Mouse (Mus musculus): ENCODE measurements around the gene Ankrd34b. TPM values are rescaled to one million over a fixed set of nuclear protein-coding genes. Genes with fewer than 3 reads are reported as not detected.
A peak's percentile ranks its signal among the peaks of the same experiment; 100 is the strongest.

Gene Ankrd34b
- polyA plus RNA-seq (2014; fragmentation: Nextera tagmentation; extraction: Ambion mirVana) = 0.11 and 0.19 TPM in 2 replicates

- under 1% methylated on average over 53 of the region's 54 CpGs for WGBS
- Histone ChIP-seq H3K36me3 (ENCODE audit: control insufficient read depth, insufficient read depth, low read length) (no peaks in the 10 kb centered on the region), H3K27me3 (ENCODE audit: control insufficient read depth, insufficient read depth, low read length) (peaks cover 19% of the 10 kb centered on the region; the same call in 1 of the 2 replicates), H3K27ac (ENCODE audit: low read length) (no peak within 1 kb of the TSS), H3K9ac (replicated peaks; ENCODE audit: low read depth, low read length) (no peak within 1 kb of the TSS), H3K4me2 (replicated peaks; ENCODE audit: low read depth, low read length) (peak within 1 kb of the TSS; percentile 100), H3K9me3 (ENCODE audit: control insufficient read depth, low read depth, low read length) (no peaks in the 10 kb centered on the region), H3K4me1 (ENCODE audit: control insufficient read depth, insufficient read depth, low read length) (0 out of 2 replicates have a peak, but pooled peaks cover 11% of the 10 kb centered on the region), H3K4me3 (ENCODE audit: low read depth, low read length) (peak within 1 kb of the TSS; percentile 49)
- peak; percentile 63 for ATAC-seq (ENCODE audit: insufficient number of reproducible peaks, insufficient read depth, low FRiP score, low read depth)
Measured at GRCm38 (mm10) chr13:92425758-92426264, at the start of gene Ankrd34b. TSS of gene Ankrd34b (plus strand) at chr13:92425896.

DNA sequence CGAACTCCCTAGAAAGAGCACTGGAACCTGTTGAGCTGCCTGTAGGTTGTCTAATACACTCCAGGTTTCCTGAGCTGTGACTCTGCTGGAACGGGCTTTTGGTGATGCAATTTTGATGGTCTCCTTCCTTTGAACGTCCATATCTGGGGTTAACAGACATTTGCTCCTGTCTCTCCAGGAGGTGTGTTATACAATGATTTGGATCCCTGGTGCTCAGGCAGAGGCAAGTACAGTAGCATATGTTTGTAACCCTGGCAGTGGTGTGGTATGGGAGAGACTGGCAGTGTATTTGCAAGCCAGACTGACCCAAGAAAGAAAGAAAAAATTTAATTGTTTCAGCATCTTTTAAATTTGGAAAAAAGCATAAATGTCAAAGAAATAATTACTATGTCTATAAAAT is 38.3 kb upstream of the Ankrd34b start:
- Histone ChIP-seq H3K27ac (ENCODE audit: low read length) (no peak overlapping the region), H3K4me3 (ENCODE audit: low read depth, low read length) (no peak overlapping the region), H3K27me3 (ENCODE audit: control insufficient read depth, insufficient read depth, low read length) (no peaks in the 10 kb centered on the region), H3K4me2 (replicated peaks; ENCODE audit: low read depth, low read length) (no peak overlapping the region), H3K9ac (replicated peaks; ENCODE audit: low read depth, low read length) (no peak overlapping the region), H3K36me3 (ENCODE audit: control insufficient read depth, insufficient read depth, low read length) (peaks cover 3% of the 10 kb centered on the region; the same call in 1 of the 2 replicates), H3K9me3 (ENCODE audit: control insufficient read depth, low read depth, low read length) (no peaks in the 10 kb centered on the region), H3K4me1 (ENCODE audit: control insufficient read depth, insufficient read depth, low read length) (no peaks in the 10 kb centered on the region)
- ATAC-seq (ENCODE audit: insufficient number of reproducible peaks, insufficient read depth, low FRiP score, low read depth) = no peak
- WGBS = 84% methylated on average over 3 of the region's 3 CpGs

GRCm38 (mm10) chr13:92393047-92393661 is 32.5 kb upstream of the Ankrd34b start:
- Histone ChIP-seq H3K4me2 (replicated peaks; ENCODE audit: low read depth, low read length) (no peak overlapping the region), H3K4me1 (ENCODE audit: control insufficient read depth, insufficient read depth, low read length) (no peaks in the 10 kb centered on the region), H3K36me3 (ENCODE audit: control insufficient read depth, insufficient read depth, low read length) (no peaks in the 10 kb centered on the region), H3K27me3 (ENCODE audit: control insufficient read depth, insufficient read depth, low read length) (no peaks in the 10 kb centered on the region), H3K9me3 (ENCODE audit: control insufficient read depth, low read depth, low read length) (no peaks in the 10 kb centered on the region), H3K27ac (ENCODE audit: low read length) (no peak overlapping the region), H3K4me3 (ENCODE audit: low read depth, low read length) (no peak overlapping the region), H3K9ac (replicated peaks; ENCODE audit: low read depth, low read length) (no peak overlapping the region)
- WGBS = 67% methylated on average over 12 of the region's 12 CpGs
- no peak for ATAC-seq (ENCODE audit: insufficient number of reproducible peaks, insufficient read depth, low FRiP score, low read depth)

GRCm38 (mm10) chr13:92398491-92399384 is 27.0 kb upstream of the Ankrd34b start:
- Histone ChIP-seq H3K9ac (replicated peaks; ENCODE audit: low read depth, low read length) (no peak overlapping the region), H3K27ac (ENCODE audit: low read length) (no peak overlapping the region), H3K27me3 (ENCODE audit: control insufficient read depth, insufficient read depth, low read length) (no peaks in the 10 kb centered on the region), H3K36me3 (ENCODE audit: control insufficient read depth, insufficient read depth, low read length) (no peaks in the 10 kb centered on the region), H3K4me2 (replicated peaks; ENCODE audit: low read depth, low read length) (no peak overlapping the region), H3K4me3 (ENCODE audit: low read depth, low read length) (no peak overlapping the region), H3K4me1 (ENCODE audit: control insufficient read depth, insufficient read depth, low read length) (no peaks in the 10 kb centered on the region), H3K9me3 (ENCODE audit: control insufficient read depth, low read depth, low read length) (no peaks in the 10 kb centered on the region)
- WGBS = 72% methylated on average over 11 of the region's 11 CpGs
- ATAC-seq (ENCODE audit: insufficient number of reproducible peaks, insufficient read depth, low FRiP score, low read depth) = no peak

GRCm38 (mm10) chr13:92402063-92402462 is 23.6 kb upstream of the Ankrd34b start:
- ATAC-seq (ENCODE audit: insufficient number of reproducible peaks, insufficient read depth, low FRiP score, low read depth) = no peak
- Histone ChIP-seq H3K4me1 (ENCODE audit: control insufficient read depth, insufficient read depth, low read length) (no peaks in the 10 kb centered on the region), H3K36me3 (ENCODE audit: control insufficient read depth, insufficient read depth, low read length) (no peaks in the 10 kb centered on the region), H3K27ac (ENCODE audit: low read length) (no peak overlapping the region), H3K4me3 (ENCODE audit: low read depth, low read length) (no peak overlapping the region), H3K9ac (replicated peaks; ENCODE audit: low read depth, low read length) (no peak overlapping the region), H3K27me3 (ENCODE audit: control insufficient read depth, insufficient read depth, low read length) (no peaks in the 10 kb centered on the region), H3K9me3 (ENCODE audit: control insufficient read depth, low read depth, low read length) (no peaks in the 10 kb centered on the region), H3K4me2 (replicated peaks; ENCODE audit: low read depth, low read length) (no peak overlapping the region)
- WGBS = 23% methylated on average over 2 of the region's 2 CpGs

DNA sequence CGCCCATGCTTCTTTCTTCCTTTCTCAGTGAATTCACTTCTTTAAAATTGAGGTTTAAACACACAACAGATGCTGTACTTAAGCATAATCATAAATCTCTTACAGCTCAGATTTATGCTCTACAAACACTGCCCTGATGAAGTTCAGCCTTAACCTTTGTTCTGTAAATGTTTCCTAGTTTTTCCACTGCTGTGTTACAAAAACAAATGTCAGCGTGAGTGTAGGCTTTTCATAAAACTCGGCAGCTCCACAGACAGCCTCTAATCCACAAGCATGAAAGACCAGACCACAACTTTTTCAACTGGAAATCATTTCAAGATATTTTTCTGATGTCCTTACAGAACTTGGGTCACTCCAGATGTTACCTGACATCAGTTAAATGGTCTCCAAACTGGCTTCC is 22.2 kb upstream of the Ankrd34b start:
- no peak for ATAC-seq (ENCODE audit: insufficient number of reproducible peaks, insufficient read depth, low FRiP score, low read depth)
- H3K4me2 ChIP-seq (replicated peaks; ENCODE audit: low read depth, low read length) = no peak overlapping the region
- H3K4me3 ChIP-seq (ENCODE audit: low read depth, low read length) = no peak overlapping the region
- H3K27ac ChIP-seq (ENCODE audit: low read length) = no peak overlapping the region
- no peaks in the 10 kb centered on the region for H3K9me3 ChIP-seq (ENCODE audit: control insufficient read depth, low read depth, low read length)
- no peak overlapping the region for H3K9ac ChIP-seq (replicated peaks; ENCODE audit: low read depth, low read length)
- no peaks in the 10 kb centered on the region for H3K36me3 ChIP-seq (ENCODE audit: control insufficient read depth, insufficient read depth, low read length)
- H3K27me3 ChIP-seq (ENCODE audit: control insufficient read depth, insufficient read depth, low read length) = no peaks in the 10 kb centered on the region
- WGBS = 64% methylated on average over 3 of the region's 3 CpGs
- no peaks in the 10 kb centered on the region for H3K4me1 ChIP-seq (ENCODE audit: control insufficient read depth, insufficient read depth, low read length)

DNA sequence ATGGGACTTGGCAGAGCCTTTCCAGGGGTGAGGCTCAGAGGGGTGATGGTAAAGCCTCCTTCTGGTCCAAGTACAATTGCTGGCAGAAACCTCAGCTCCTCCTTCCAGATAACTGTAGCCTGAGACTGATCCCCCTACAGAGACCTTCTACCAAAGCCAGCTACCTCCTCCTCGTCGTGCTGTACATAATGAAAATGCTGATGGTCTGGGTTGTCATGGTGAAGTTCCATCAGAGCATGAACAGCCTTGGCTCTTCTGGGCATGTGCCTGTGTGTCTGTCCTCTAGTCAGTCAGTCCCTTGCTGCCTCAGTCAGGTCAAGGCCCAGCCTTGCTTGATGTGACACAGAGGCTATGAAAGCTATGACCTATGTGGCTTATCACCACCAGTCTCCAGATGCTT is 15.2 kb upstream of the Ankrd34b start:
- Histone ChIP-seq H3K9me3 (ENCODE audit: control insufficient read depth, low read depth, low read length) (no peaks in the 10 kb centered on the region), H3K4me2 (replicated peaks; ENCODE audit: low read depth, low read length) (no peak overlapping the region), H3K4me3 (ENCODE audit: low read depth, low read length) (no peak overlapping the region), H3K4me1 (ENCODE audit: control insufficient read depth, insufficient read depth, low read length) (no peaks in the 10 kb centered on the region), H3K27ac (ENCODE audit: low read length) (no peak overlapping the region), H3K9ac (replicated peaks; ENCODE audit: low read depth, low read length) (no peak overlapping the region), H3K27me3 (ENCODE audit: control insufficient read depth, insufficient read depth, low read length) (no peaks in the 10 kb centered on the region), H3K36me3 (ENCODE audit: control insufficient read depth, insufficient read depth, low read length) (no peaks in the 10 kb centered on the region)
- no peak for ATAC-seq (ENCODE audit: insufficient number of reproducible peaks, insufficient read depth, low FRiP score, low read depth)
- WGBS = 82% methylated on average over 2 of the region's 2 CpGs

DNA sequence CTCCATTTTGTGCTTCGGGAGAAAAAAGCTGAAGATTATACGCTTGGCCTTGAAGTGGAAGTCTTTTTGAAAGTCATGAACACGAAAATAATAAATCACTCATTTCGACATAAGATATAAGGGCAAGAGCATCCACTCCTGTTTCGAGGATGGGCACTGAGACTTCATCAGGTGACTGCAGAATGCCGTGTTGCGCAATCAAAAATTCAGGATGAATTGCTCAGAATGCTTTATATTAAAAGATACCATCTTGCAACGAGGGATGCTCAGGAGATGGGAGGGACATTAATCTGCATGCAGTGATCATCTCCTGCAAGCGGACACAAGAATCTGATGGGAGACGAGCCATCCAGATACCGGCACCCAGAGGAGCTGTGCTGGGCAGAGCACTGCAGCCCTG is 6.1 kb upstream of the Ankrd34b start:
- Histone ChIP-seq H3K27me3 (ENCODE audit: control insufficient read depth, insufficient read depth, low read length) (peaks cover under 1% of the 10 kb centered on the region; the same call in 1 of the 2 replicates), H3K9ac (replicated peaks; ENCODE audit: low read depth, low read length) (no peak overlapping the region), H3K4me3 (ENCODE audit: low read depth, low read length) (no peak overlapping the region), H3K36me3 (ENCODE audit: control insufficient read depth, insufficient read depth, low read length) (no peaks in the 10 kb centered on the region), H3K4me2 (replicated peaks; ENCODE audit: low read depth, low read length) (no peak overlapping the region), H3K27ac (ENCODE audit: low read length) (no peak overlapping the region), H3K9me3 (ENCODE audit: control insufficient read depth, low read depth, low read length) (no peaks in the 10 kb centered on the region), H3K4me1 (ENCODE audit: control insufficient read depth, insufficient read depth, low read length) (no peaks in the 10 kb centered on the region)
- 86% methylated on average over 11 of the region's 11 CpGs for WGBS
- ATAC-seq (ENCODE audit: insufficient number of reproducible peaks, insufficient read depth, low FRiP score, low read depth) = no peak

All from stomach, embryonic 14.5 days (tissue).